Comparison of ENCODE assay signal across 8 mouse cellular contexts in the genomic region with DNA sequence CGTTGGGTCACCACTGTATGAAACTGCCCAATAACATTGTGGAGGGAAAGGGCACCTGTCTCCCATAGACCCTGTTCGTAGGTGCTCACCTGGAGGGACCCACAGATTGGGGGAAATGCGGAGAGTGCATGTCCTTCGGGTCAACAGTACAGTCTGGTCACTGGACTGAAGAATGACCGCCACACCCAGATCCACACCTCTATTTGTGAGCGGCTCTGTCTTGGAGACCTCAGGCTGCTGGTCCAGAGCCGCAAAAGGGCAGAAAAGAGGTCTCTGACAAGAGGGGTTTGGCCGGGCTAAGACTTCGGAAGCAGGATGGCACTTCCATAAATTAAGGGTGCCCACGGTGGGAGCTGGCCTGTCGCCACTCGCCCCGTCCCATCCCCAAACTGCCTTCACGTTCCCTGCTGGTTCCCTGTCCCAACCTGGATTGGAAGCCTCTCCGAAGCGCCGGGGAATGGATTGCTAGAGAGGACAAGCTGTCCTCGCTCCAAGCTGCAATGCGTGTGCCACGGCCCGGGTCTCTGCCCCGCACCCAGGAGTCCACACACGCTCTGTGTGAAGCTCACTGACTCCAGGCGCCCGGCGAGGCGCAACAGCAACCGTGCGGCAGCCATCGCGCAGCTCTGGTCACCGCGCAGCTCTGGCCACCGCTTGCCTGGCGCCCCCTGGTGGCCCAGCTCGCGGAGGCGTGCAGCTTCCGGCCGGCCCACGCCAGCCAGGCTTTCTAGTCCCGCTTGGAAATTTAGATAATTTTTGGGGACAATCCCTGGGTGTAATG. TPM values are rescaled to one million over a fixed set of nuclear protein-coding genes. Genes with fewer than 3 reads are reported as not detected.
DNase-seq lines count a peak whose midpoint lies in the region; ATAC-seq and TF ChIP-seq lines count a peak whose summit lies in the region.

A gene (minus strand): TSS at position 660 of the 781 bp plus-strand sequence.

- no peaks in the 10 kb centered on the region for H3K27me3 ChIP-seq in forebrain, embryonic 15.5 days
- H3K27me3 ChIP-seq in neural tube, embryonic 15.5 days (replicated peaks) = no peaks in the 10 kb centered on the region

- H3K36me3 ChIP-seq in ES-E14 (ENCODE audit: control insufficient read depth, insufficient read depth, low read length, poor library complexity, severe bottlenecking) = peaks cover 36% of the 10 kb centered on the region
- H3K36me3 ChIP-seq in forebrain, embryonic 15.5 days = peaks cover 38% of the 10 kb centered on the region
- H3K36me3 ChIP-seq in neural tube, embryonic 15.5 days = peaks cover 50% of the 10 kb centered on the region

- peak within 1 kb of the TSS; percentile 98 for H3K4me2 ChIP-seq in forebrain, embryonic 15.5 days (replicated peaks)
- peak within 1 kb of the TSS; percentile 99 for H3K4me2 ChIP-seq in neural tube, embryonic 15.5 days

- 5% methylated on average over 42 of the region's 42 CpGs for WGBS in forebrain, embryonic 15.5 days
- 4% methylated on average over 42 of the region's 42 CpGs for WGBS in lung, adult 2 months
- WGBS in neural tube, embryonic 15.5 days = 6% methylated on average over 42 of the region's 42 CpGs

- TF ChIP-seq POLR2A in lung, adult 2 months (IDR thresholded peaks at IDR 0.05; ENCODE audit: borderline replicate concordance, extremely low read depth, low read depth, low read length) = no peak

- peaks cover 0 to 17% of the 10 kb centered on the region in 2 experiments; a peak in 1 of 4 replicates for H3K4me1 ChIP-seq in ES-E14 (ENCODE audit: control insufficient read depth in 2 of 2, insufficient read depth in 2 of 2, low read length in 2 of 2, poor library complexity in 1 of 2)
- peaks cover 6% of the 10 kb centered on the region; the same call in 1 of the 2 replicates for H3K4me1 ChIP-seq in forebrain, embryonic 15.5 days
- peaks cover 4% of the 10 kb centered on the region; the same call in 1 of the 2 replicates for H3K4me1 ChIP-seq in lung, adult 2 months (ENCODE audit: control insufficient read depth, insufficient read depth, low read length)
- peaks cover 6% of the 10 kb centered on the region for H3K4me1 ChIP-seq in neural tube, embryonic 15.5 days

- DNase-seq in ES-E14 (ENCODE audit: low read depth, low spot score) = no peak
- peak; percentile 79 for DNase-seq in cerebellum, adult 11-12 months
- DNase-seq in heart, postnatal 25 days (ENCODE audit: low spot score) = peak; percentile 63
- peak; percentile 67 to 87 for DNase-seq in layer of hippocampus, adult 18-20 months (ENCODE audit: low spot score in 2 of 2)
- peak; percentile 80 for DNase-seq in lung, adult 2 months
- DNase-seq in testis, postnatal 10 days (ENCODE audit: low spot score) = peak; percentile 93

- H3K4me3 ChIP-seq in ES-E14 (ENCODE audit: insufficient read depth in 1 of 2, low read depth in 1 of 2, low read length in 2 of 2, poor library complexity in 1 of 2, severe bottlenecking in 1 of 2) = peak within 1 kb of the TSS; percentile 81 to 84
- H3K4me3 ChIP-seq in forebrain, embryonic 15.5 days = peak within 1 kb of the TSS; percentile 60
- peak within 1 kb of the TSS; percentile 61 for H3K4me3 ChIP-seq in lung, adult 2 months (replicated peaks; ENCODE audit: extremely low read depth, low read depth, low read length)
- H3K4me3 ChIP-seq in neural tube, embryonic 15.5 days (replicated peaks) = peak within 1 kb of the TSS; percentile 55

- H3K9me3 ChIP-seq in ES-E14 (ENCODE audit: control insufficient read depth, insufficient read depth, low read depth, low read length) = no peaks in the 10 kb centered on the region
- H3K9me3 ChIP-seq in forebrain, embryonic 15.5 days = no peaks in the 10 kb centered on the region
- no peaks in the 10 kb centered on the region for H3K9me3 ChIP-seq in neural tube, embryonic 15.5 days (replicated peaks)

- intact Hi-C loops in heart, postnatal 25 days (cut with DNase I) = loop anchor here (2.0 to 5.0 kb wide), 3 partner anchors 41 to 161 kb away; no protein-coding TSS in a partner anchor

- peak within 1 kb of the TSS; percentile 84 for H3K9ac ChIP-seq in ES-E14 (ENCODE audit: insufficient read depth, low read depth, low read length, poor library complexity, severe bottlenecking)
- H3K9ac ChIP-seq in forebrain, embryonic 15.5 days (replicated peaks) = peak within 1 kb of the TSS; percentile 81
- H3K9ac ChIP-seq in neural tube, embryonic 15.5 days (replicated peaks) = peak within 1 kb of the TSS; percentile 78

- peak; percentile 85 for ATAC-seq in forebrain, embryonic 15.5 days (replicated peaks)
- ATAC-seq in neural tube, embryonic 15.5 days (ENCODE audit: low FRiP score) = peak; percentile 92

- peak; percentile 53 for TF ChIP-seq CTCF in lung, adult 2 months (IDR thresholded peaks at IDR 0.05; ENCODE audit: insufficient read depth, low read length)

- no peak within 1 kb of the TSS for H3K27ac ChIP-seq in ES-E14 (ENCODE audit: insufficient read depth, low read depth, low read length, poor library complexity, severe bottlenecking)
- no peak within 1 kb of the TSS for H3K27ac ChIP-seq in forebrain, embryonic 15.5 days (replicated peaks)
- no peak within 1 kb of the TSS for H3K27ac ChIP-seq in neural tube, embryonic 15.5 days (replicated peaks)

- in situ Hi-C loops in ES-E14 (cut with MboI; ENCODE audit: low sequenced_read_pairs in 2 of 2, unreplicated experiment in 2 of 2) = loop anchor here in 1 of 2 experiments (5.0 kb wide), 1 partner anchor 41 kb away; no protein-coding TSS in a partner anchor

TF ChIP-seq in ES-E14, 5 proteins besides CTCF, POLR2A, EP300 and RAD21:
- TF ChIP-seq CHD2 (IDR thresholded peaks at IDR 0.05; ENCODE audit: low read depth, low read length) (no peak), ZC3H11A (IDR thresholded peaks at IDR 0.05; ENCODE audit: borderline replicate concordance, low read depth, low read length) (no peak), ZNF384 (IDR thresholded peaks at IDR 0.05; ENCODE audit: low read depth, low read length) (no peak), MAFK (IDR thresholded peaks at IDR 0.05; ENCODE audit: insufficient read depth, low read depth, low read length) (no peak), HCFC1 (IDR thresholded peaks at IDR 0.05; ENCODE audit: borderline replicate concordance, insufficient read depth, low read length) (no peak)

RNA-seq across cellular contexts. Expression of the gene that starts here (rescaled TPM):
- 7.4 and 13.5 TPM in 2 replicates for total RNA-seq in ES-E14 (2012; rRNA removed)
- polyA plus RNA-seq in forebrain, embryonic 15.5 days (2015; fragmentation: Nextera tagmentation; extraction: Ambion mirVana) = 6.8 and 6.9 TPM in 2 replicates
- total RNA-seq in heart, postnatal 25 days (2021) = 1 to 10 TPM; 2.3 to 3.2 TPM
- total RNA-seq in layer of hippocampus, adult 18-20 months (2021) = 10 to 100 TPM; 11.4 to 17.9 TPM
- 3.8 and 4.7 TPM in 2 replicates for polyA plus RNA-seq in lung, adult 2 months (2012; rRNA removed)
- polyA plus RNA-seq in neural tube, embryonic 15.5 days (2015; fragmentation: Nextera tagmentation; extraction: Ambion mirVana) = 20.0 and 24.7 TPM in 2 replicates
